Mouse (Mus musculus) heart, postnatal 0 days (tissue): ENCODE measurements around the gene Srebf1.

Experiments used
- CTCF ChIP-seq: IDR thresholded peaks from 2 replicates; pipeline ENCODE4 v1.5.1; 2016; ENCODE audit warnings: antibody characterized with exemption, control low read depth, low read depth
- EP300 ChIP-seq: IDR thresholded peaks from 2 replicates; pipeline ENCODE4 v1.6.1; 2016; ENCODE audit warnings: antibody characterized with exemption, low read depth

- TF ChIP-seq EP300 (no peak), CTCF (no peak)
Measured at GRCm38 (mm10) chr11:60178506-60178905, 43.9 kb downstream of the Srebf1 start.
